Mouse (Mus musculus) neural tube, embryonic 11.5 days (tissue): Measurements from ENCODE around the gene Pik3cd. TPM values are rescaled to one million over a fixed set of nuclear protein-coding genes. Genes with fewer than 3 reads are reported as not detected.

Experiments used
- ATAC-seq: fragments of 200-750 bp; cut with Nextera tagmentation; 2 replicates; pipeline ENCODE4 v1.8.0; 2017; ENCODE audit warnings: moderate number of reproducible peaks, mild to moderate bottlenecking, moderate TSS enrichment, moderate library complexity; ENCODE audit not compliant: insufficient read depth, low FRiP score, low TSS enrichment
- DNase-seq: peaks from one replicate; pipeline ENCODE4 v3.0.0-alpha.2; 2015; ENCODE audit warnings: low spot score
- H3K27ac ChIP-seq: fragments of 300-500 bp; sonication (generic); 2 replicates; pipeline ENCODE4 v1.5.1; 2014; ENCODE audit warnings: low read depth, mild to moderate bottlenecking, low read length
- H3K27me3 ChIP-seq: fragments of 300-500 bp; sonication (generic); 2 replicates; pipeline ENCODE4 v1.6.1; 2014; ENCODE audit warnings: mild to moderate bottlenecking, low read length, mixed read lengths; ENCODE audit not compliant: control insufficient read depth, insufficient read depth
- H3K36me3 ChIP-seq: fragments of 300-500 bp; sonication (generic); 2 replicates; pipeline ENCODE4 v1.6.1; 2014; ENCODE audit warnings: mild to moderate bottlenecking, low read length, moderate library complexity, mixed read lengths; ENCODE audit not compliant: control insufficient read depth, insufficient read depth
- H3K4me1 ChIP-seq: fragments of 300-500 bp; sonication (generic); 2 replicates; pipeline ENCODE4 v1.6.1; 2014; ENCODE audit warnings: low read length, mixed read lengths; ENCODE audit not compliant: control insufficient read depth, insufficient read depth
- H3K4me2 ChIP-seq: fragments of 300-500 bp; sonication (generic); 2 replicates; pipeline ENCODE4 v1.6.1; 2014; ENCODE audit warnings: low read depth, mild to moderate bottlenecking, moderate library complexity
- H3K4me3 ChIP-seq: fragments of 300-500 bp; sonication (generic); 2 replicates; pipeline ENCODE4 v1.5.1; 2014; ENCODE audit warnings: low read depth, low read length
- H3K9ac ChIP-seq: fragments of 300-500 bp; sonication (generic); 2 replicates; pipeline ENCODE4 v1.6.1; 2014; ENCODE audit warnings: mild to moderate bottlenecking, low read length
- H3K9me3 ChIP-seq: fragments of 300-500 bp; sonication (generic); 2 replicates; pipeline ENCODE4 v1.6.1; 2016; ENCODE audit warnings: low read length; ENCODE audit not compliant: control insufficient read depth
- WGBS: fragments of 180-500 bp; shearing (Covaris S2); extraction: QIAGEN DNeasy Blood & Tissue Kit; methylation state at CpG from one replicate; pipeline ENCODE4 v1.1.7; 2014; 5-methylcytosine and 5-hydroxymethylcytosine counted together
- microRNA-seq: library from miRNA; unstranded; fragments of <30 nt; microRNA quantifications from one replicate; pipeline ENCODE4, GENCODE M21; 2016
- polyA plus RNA-seq: library from polyadenylated mRNA; unstranded; fragments of >200 nt; fragmentation: Nextera tagmentation; extraction: Ambion mirVana; gene quantifications from 2 replicates; pipeline ENCODE4 v1.2.1, GENCODE M21; 2014

The Pik3cd gene
- polyA plus RNA-seq, 1 experiment from 2014 or later, result 15.0 TPM

- Histone ChIP-seq H3K9ac (no peak overlapping the region), H3K4me1 (peaks cover 14% of the 10 kb centered on the region; the same call in 1 of the 2 replicates)
- 78% methylated on average over 3 of the region's 3 CpGs for whole genome bisulfite sequencing
These were observed 97.9 kb downstream of the Pik3cd start for GRCm38 (mm10) chr4:149604518-149604917.

GRCm38 (mm10) chr4:149603860-149604259, 98.5 kb downstream of the Pik3cd start:
- no peak overlapping the region for H3K4me3 ChIP-seq
- no peak overlapping the region for H3K9ac ChIP-seq
- no peaks in the 10 kb centered on the region for H3K27me3 ChIP-seq
- WGBS, result 81% methylated on average over 1 of the region's 1 CpGs
- no peak overlapping the region for H3K27ac ChIP-seq
- H3K9me3 ChIP-seq, result no peaks in the 10 kb centered on the region
- H3K36me3 ChIP-seq, result no peaks in the 10 kb centered on the region
- peaks cover 14% of the 10 kb centered on the region; the same call in 1 of the 2 replicates for H3K4me1 ChIP-seq
- H3K4me2 ChIP-seq, result no peak overlapping the region
- ATAC-seq (no peak), DNase-seq (no peak)

More at GRCm38 (mm10) chr4:149604518-149604917, 97.9 kb downstream of the Pik3cd start:
- ATAC-seq (no peak), DNase-seq (no peak)
- H3K4me3 ChIP-seq, result no peak overlapping the region
- H3K9me3 ChIP-seq, result no peaks in the 10 kb centered on the region
- no peaks in the 10 kb centered on the region for H3K36me3 ChIP-seq
- H3K27me3 ChIP-seq, result no peaks in the 10 kb centered on the region
- H3K4me2 ChIP-seq, result no peak overlapping the region
- H3K27ac ChIP-seq, result no peak overlapping the region

GRCm38 (mm10) chr4:149602236-149602635, 100.1 kb downstream of the Pik3cd start:
- H3K27ac ChIP-seq, result no peak overlapping the region
- H3K27me3 ChIP-seq, result no peaks in the 10 kb centered on the region
- H3K4me1 ChIP-seq, result peaks cover 10% of the 10 kb centered on the region; the same call in 1 of the 2 replicates
- H3K9me3 ChIP-seq, result no peaks in the 10 kb centered on the region
- 55% methylated on average over 7 of the region's 7 CpGs for WGBS
- no peaks in the 10 kb centered on the region for H3K36me3 ChIP-seq
- ATAC-seq (no peak), DNase-seq (no peak)
- H3K4me3 ChIP-seq, result no peak overlapping the region
- H3K4me2 ChIP-seq, result no peak overlapping the region
- no peak overlapping the region for H3K9ac ChIP-seq

- peaks cover 3% of the 10 kb centered on the region; the same call in 1 of the 2 replicates for H3K4me1 ChIP-seq
- H3K9ac ChIP-seq, result no peak overlapping the region
- H3K27me3 ChIP-seq, result no peaks in the 10 kb centered on the region
- no peak overlapping the region for H3K4me3 ChIP-seq
- H3K9me3 ChIP-seq, result no peaks in the 10 kb centered on the region
- ATAC-seq (no peak), DNase-seq (no peak)
- 0 out of 2 replicates have a peak overlapping the region, but pooled peaks have one; percentile 34 for H3K27ac ChIP-seq
- WGBS, result 57% methylated on average over 4 of the region's 4 CpGs
- H3K36me3 ChIP-seq, result no peaks in the 10 kb centered on the region
- no peak overlapping the region for H3K4me2 ChIP-seq
These were observed 100.9 kb downstream of the Pik3cd start for GRCm38 (mm10) chr4:149601484-149601883.

GRCm38 (mm10) chr4:149600130-149600529, 102.2 kb downstream of the Pik3cd start:
- H3K4me1 ChIP-seq, result 0 out of 2 replicates have a peak, but pooled peaks cover 2% of the 10 kb centered on the region
- H3K9ac ChIP-seq, result no peak overlapping the region
- H3K4me2 ChIP-seq, result no peak overlapping the region
- H3K36me3 ChIP-seq, result no peaks in the 10 kb centered on the region
- no peaks in the 10 kb centered on the region for H3K27me3 ChIP-seq
- DNase-seq (no peak), ATAC-seq (no peak)
- WGBS, result 82% methylated on average over 4 of the region's 4 CpGs
- H3K4me3 ChIP-seq, result no peak overlapping the region
- H3K27ac ChIP-seq, result no peak overlapping the region
- H3K9me3 ChIP-seq, result no peaks in the 10 kb centered on the region

- ATAC-seq, result no peak
- Histone ChIP-seq H3K4me3 (no peak overlapping the region), H3K36me3 (no peaks in the 10 kb centered on the region), H3K9ac (no peak overlapping the region), H3K4me2 (no peak overlapping the region), H3K27me3 (no peaks in the 10 kb centered on the region), H3K4me1 (0 out of 2 replicates have a peak, but pooled peaks cover 2% of the 10 kb centered on the region), H3K9me3 (no peaks in the 10 kb centered on the region), H3K27ac (no peak overlapping the region)
- DNase-seq, result no peak
- 90% methylated on average over 6 of the region's 6 CpGs for WGBS
These were observed 102.8 kb downstream of the Pik3cd start for GRCm38 (mm10) chr4:149599549-149599948.

Small RNA genes within 50 kb of the gene (microRNA-seq; reads per million reads assigned to microRNA genes)
- gene Mir7023, result not detected

Other genes starting within 250 kb of the Pik3cd start
- not detected in 2 replicates for gene Rbp7, start 247.6 kb downstream of the Pik3cd start, polyA plus RNA-seq
- not detected in 2 replicates for gene Tmem274, start 225.2 kb downstream of the Pik3cd start, polyA plus RNA-seq
- gene Nmnat1, start 217.4 kb downstream of the Pik3cd start, polyA plus RNA-seq, result 14.6 and 14.9 TPM in 2 replicates
- 49.4 and 59.3 TPM in 2 replicates for gene Lzic, start 217.3 kb downstream of the Pik3cd start, polyA plus RNA-seq
- gene Ctnnbip1, start 184.3 kb downstream of the Pik3cd start, polyA plus RNA-seq, result 54.9 and 67.7 TPM in 2 replicates
- 48.6 and 59.9 TPM in 2 replicates for gene Clstn1, start 116.1 kb downstream of the Pik3cd start, polyA plus RNA-seq
- 24.6 and 26.0 TPM in 2 replicates for gene Tmem201, start 35.5 kb upstream of the Pik3cd start, polyA plus RNA-seq
- 22.0 and 22.9 TPM in 2 replicates for gene Slc25a33, start 71.7 kb upstream of the Pik3cd start, polyA plus RNA-seq